Mouse (Mus musculus): Measurements from ENCODE around the gene Fcrla. TPM values are rescaled to one million over a fixed set of nuclear protein-coding genes. Genes with fewer than 3 reads are reported as not detected.
A peak's percentile ranks its signal among the peaks of the same experiment; 100 is the strongest.

Gene Fcrla
- total RNA-seq, 1 experiment: not detected

DNA sequence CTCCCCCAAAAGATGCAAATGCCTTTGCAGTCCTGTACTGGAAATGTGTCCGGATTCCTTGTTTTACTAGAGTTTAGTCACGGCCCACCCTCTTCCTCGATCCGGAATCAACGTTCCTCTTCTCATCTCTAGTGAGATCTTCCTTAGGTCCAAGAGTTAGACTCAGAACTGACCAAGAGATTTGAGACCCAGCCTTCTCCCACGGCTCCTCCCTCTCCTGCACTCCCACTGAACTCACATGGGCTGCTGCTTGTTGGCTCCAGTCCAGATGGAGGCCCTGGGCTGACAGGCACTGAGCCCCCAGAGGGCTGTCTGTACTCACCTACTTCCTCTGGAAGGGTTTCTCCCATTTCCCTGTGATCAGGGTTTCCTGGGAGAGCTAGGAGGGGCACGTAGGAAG is 35.7 kb upstream of the Fcrla start:
- no peak overlapping the region; the same call in 1 of the 2 replicates for H3K27ac ChIP-seq (ENCODE audit: insufficient read depth, low read depth, low read length, poor library complexity, severe bottlenecking)
- in situ Hi-C loops (cut with MboI; ENCODE audit: low sequenced_read_pairs in 2 of 2, unreplicated experiment in 2 of 2): no loop called here
- peak overlapping the region; percentile 15; the same call in 1 of the 2 replicates for H3K9ac ChIP-seq (ENCODE audit: insufficient read depth, low read depth, low read length, poor library complexity, severe bottlenecking)
- no peak overlapping the region for H3K4me3 ChIP-seq (ENCODE audit: insufficient read depth in 1 of 2, low read depth in 1 of 2, low read length in 2 of 2, poor library complexity in 1 of 2, severe bottlenecking in 1 of 2)
- DNase-seq (ENCODE audit: low read depth, low spot score): no peak
- H3K4me1 ChIP-seq (ENCODE audit: control insufficient read depth in 2 of 2, insufficient read depth in 2 of 2, low read length in 2 of 2, poor library complexity in 1 of 2): peaks cover 5 to 10% of the 10 kb centered on the region in 2 experiments; a peak in 2 of 4 replicates
- TF ChIP-seq ZNF384 (IDR thresholded peaks at IDR 0.05; ENCODE audit: low read depth, low read length) (no peak), HCFC1 (IDR thresholded peaks at IDR 0.05; ENCODE audit: borderline replicate concordance, insufficient read depth, low read length) (no peak), MAFK (IDR thresholded peaks at IDR 0.05; ENCODE audit: insufficient read depth, low read depth, low read length) (no peak), CHD2 (IDR thresholded peaks at IDR 0.05; ENCODE audit: low read depth, low read length) (no peak), ZC3H11A (IDR thresholded peaks at IDR 0.05; ENCODE audit: borderline replicate concordance, low read depth, low read length) (no peak)
- H3K9me3 ChIP-seq (ENCODE audit: control insufficient read depth, insufficient read depth, low read depth, low read length): no peaks in the 10 kb centered on the region
- no peaks in the 10 kb centered on the region for H3K36me3 ChIP-seq (ENCODE audit: control insufficient read depth, insufficient read depth, low read length, poor library complexity, severe bottlenecking)

DNA sequence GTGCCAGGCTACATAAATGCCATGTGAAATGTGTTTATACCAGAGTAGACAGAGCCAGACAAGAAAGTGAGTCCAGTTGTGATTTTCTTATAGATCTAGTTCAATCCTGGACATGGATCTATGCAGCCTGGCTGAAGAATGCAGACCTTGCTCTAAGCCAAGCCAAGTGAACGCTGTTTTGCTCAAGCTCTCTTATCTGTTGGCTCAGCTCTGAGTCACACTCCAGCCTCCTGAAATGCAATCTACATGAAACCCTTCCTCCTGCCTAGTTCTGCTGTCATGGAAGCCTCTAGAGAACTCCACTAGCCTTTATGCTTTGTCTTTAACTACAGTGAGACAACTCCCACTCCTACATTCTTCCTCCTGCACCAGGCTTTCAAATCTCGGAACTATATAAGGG is 34.9 kb upstream of the Fcrla start:
- H3K27ac ChIP-seq (ENCODE audit: insufficient read depth, low read depth, low read length, poor library complexity, severe bottlenecking): no peak overlapping the region
- H3K36me3 ChIP-seq (ENCODE audit: control insufficient read depth, insufficient read depth, low read length, poor library complexity, severe bottlenecking): no peaks in the 10 kb centered on the region
- H3K9ac ChIP-seq (ENCODE audit: insufficient read depth, low read depth, low read length, poor library complexity, severe bottlenecking): no peak overlapping the region
- in situ Hi-C loops (cut with MboI; ENCODE audit: low sequenced_read_pairs in 2 of 2, unreplicated experiment in 2 of 2): no loop called here
- TF ChIP-seq ZNF384 (IDR thresholded peaks at IDR 0.05; ENCODE audit: low read depth, low read length) (no peak), CHD2 (IDR thresholded peaks at IDR 0.05; ENCODE audit: low read depth, low read length) (no peak), MAFK (IDR thresholded peaks at IDR 0.05; ENCODE audit: insufficient read depth, low read depth, low read length) (no peak), ZC3H11A (IDR thresholded peaks at IDR 0.05; ENCODE audit: borderline replicate concordance, low read depth, low read length) (no peak), HCFC1 (IDR thresholded peaks at IDR 0.05; ENCODE audit: borderline replicate concordance, insufficient read depth, low read length) (no peak)
- no peak overlapping the region for H3K4me3 ChIP-seq (ENCODE audit: insufficient read depth in 1 of 2, low read depth in 1 of 2, low read length in 2 of 2, poor library complexity in 1 of 2, severe bottlenecking in 1 of 2)
- no peaks in the 10 kb centered on the region for H3K9me3 ChIP-seq (ENCODE audit: control insufficient read depth, insufficient read depth, low read depth, low read length)
- DNase-seq (ENCODE audit: low read depth, low spot score): no peak
- H3K4me1 ChIP-seq (ENCODE audit: control insufficient read depth in 2 of 2, insufficient read depth in 2 of 2, low read length in 2 of 2, poor library complexity in 1 of 2): peaks cover 4 to 5% of the 10 kb centered on the region in 2 experiments; a peak in 2 of 4 replicates

DNA sequence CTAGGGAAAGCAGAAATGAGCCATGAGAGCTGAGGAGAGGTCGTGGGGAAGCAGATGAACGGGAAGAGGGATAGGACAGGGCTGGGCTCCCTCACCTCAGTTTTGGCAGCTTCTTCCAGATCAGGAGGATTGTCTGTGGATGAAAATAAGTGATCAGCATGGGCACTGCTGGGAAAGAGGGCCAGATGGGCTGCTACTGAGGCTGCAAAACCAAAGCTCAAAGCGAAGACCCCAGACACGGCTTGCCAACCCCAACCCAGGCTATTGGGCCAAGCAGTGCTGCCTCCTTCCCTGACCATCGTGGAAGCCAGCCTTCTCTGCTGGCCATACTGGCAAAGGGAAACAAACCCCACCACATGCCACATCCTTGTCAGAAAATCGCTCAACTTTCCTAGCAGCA is 33.7 kb upstream of the Fcrla start:
- no peak overlapping the region for H3K27ac ChIP-seq (ENCODE audit: insufficient read depth, low read depth, low read length, poor library complexity, severe bottlenecking)
- no peak for TF ChIP-seq HCFC1 (IDR thresholded peaks at IDR 0.05; ENCODE audit: borderline replicate concordance, insufficient read depth, low read length)
- TF ChIP-seq ZNF384 (IDR thresholded peaks at IDR 0.05; ENCODE audit: low read depth, low read length): no peak
- no peak for TF ChIP-seq MAFK (IDR thresholded peaks at IDR 0.05; ENCODE audit: insufficient read depth, low read depth, low read length)
- no peak for TF ChIP-seq CHD2 (IDR thresholded peaks at IDR 0.05; ENCODE audit: low read depth, low read length)
- no peaks in the 10 kb centered on the region for H3K36me3 ChIP-seq (ENCODE audit: control insufficient read depth, insufficient read depth, low read length, poor library complexity, severe bottlenecking)
- in situ Hi-C loops (cut with MboI; ENCODE audit: low sequenced_read_pairs in 2 of 2, unreplicated experiment in 2 of 2): no loop called here
- no peaks in the 10 kb centered on the region for H3K9me3 ChIP-seq (ENCODE audit: control insufficient read depth, insufficient read depth, low read depth, low read length)
- DNase-seq (ENCODE audit: low read depth, low spot score): no peak
- H3K9ac ChIP-seq (ENCODE audit: insufficient read depth, low read depth, low read length, poor library complexity, severe bottlenecking): no peak overlapping the region
- no peak overlapping the region for H3K4me3 ChIP-seq (ENCODE audit: insufficient read depth in 1 of 2, low read depth in 1 of 2, low read length in 2 of 2, poor library complexity in 1 of 2, severe bottlenecking in 1 of 2)
- peaks cover 4 to 5% of the 10 kb centered on the region in 2 experiments; a peak in 2 of 4 replicates for H3K4me1 ChIP-seq (ENCODE audit: control insufficient read depth in 2 of 2, insufficient read depth in 2 of 2, low read length in 2 of 2, poor library complexity in 1 of 2)

DNA sequence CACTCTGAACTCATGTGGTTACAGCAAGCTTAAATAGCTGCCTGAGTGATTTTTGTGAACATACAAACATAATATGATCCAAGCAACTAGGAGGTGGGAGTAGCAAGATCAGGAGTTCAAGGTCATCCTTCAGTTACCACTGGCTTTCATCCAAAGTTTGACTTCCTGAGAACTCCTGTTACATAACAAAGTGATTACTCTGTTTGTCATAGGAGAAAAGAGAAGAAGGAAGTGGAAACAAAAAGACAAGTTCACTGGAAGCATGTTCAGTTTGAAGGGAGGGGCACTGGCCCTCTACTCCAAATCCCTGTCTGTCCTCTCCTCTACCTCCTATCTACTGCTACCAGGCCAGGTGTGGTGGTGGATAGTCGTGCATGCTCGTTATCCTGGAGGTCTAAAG is 32.4 kb upstream of the Fcrla start:
- in situ Hi-C loops (cut with MboI; ENCODE audit: low sequenced_read_pairs in 2 of 2, unreplicated experiment in 2 of 2): no loop called here
- Histone ChIP-seq H3K36me3 (ENCODE audit: control insufficient read depth, insufficient read depth, low read length, poor library complexity, severe bottlenecking) (no peaks in the 10 kb centered on the region), H3K27ac (ENCODE audit: insufficient read depth, low read depth, low read length, poor library complexity, severe bottlenecking) (no peak overlapping the region), H3K9me3 (ENCODE audit: control insufficient read depth, insufficient read depth, low read depth, low read length) (no peaks in the 10 kb centered on the region), H3K9ac (ENCODE audit: insufficient read depth, low read depth, low read length, poor library complexity, severe bottlenecking) (no peak overlapping the region), H3K4me3 (ENCODE audit: insufficient read depth in 1 of 2, low read depth in 1 of 2, low read length in 2 of 2, poor library complexity in 1 of 2, severe bottlenecking in 1 of 2) (no peak overlapping the region), H3K4me1 (ENCODE audit: control insufficient read depth in 2 of 2, insufficient read depth in 2 of 2, low read length in 2 of 2, poor library complexity in 1 of 2) (peaks cover 4 to 5% of the 10 kb centered on the region in 2 experiments; a peak in 2 of 4 replicates)
- TF ChIP-seq HCFC1 (IDR thresholded peaks at IDR 0.05; ENCODE audit: borderline replicate concordance, insufficient read depth, low read length) (no peak), MAFK (IDR thresholded peaks at IDR 0.05; ENCODE audit: insufficient read depth, low read depth, low read length) (no peak), ZNF384 (IDR thresholded peaks at IDR 0.05; ENCODE audit: low read depth, low read length) (no peak), CHD2 (IDR thresholded peaks at IDR 0.05; ENCODE audit: low read depth, low read length) (no peak), ZC3H11A (IDR thresholded peaks at IDR 0.05; ENCODE audit: borderline replicate concordance, low read depth, low read length) (no peak)
- no peak for DNase-seq (ENCODE audit: low read depth, low spot score)

DNA sequence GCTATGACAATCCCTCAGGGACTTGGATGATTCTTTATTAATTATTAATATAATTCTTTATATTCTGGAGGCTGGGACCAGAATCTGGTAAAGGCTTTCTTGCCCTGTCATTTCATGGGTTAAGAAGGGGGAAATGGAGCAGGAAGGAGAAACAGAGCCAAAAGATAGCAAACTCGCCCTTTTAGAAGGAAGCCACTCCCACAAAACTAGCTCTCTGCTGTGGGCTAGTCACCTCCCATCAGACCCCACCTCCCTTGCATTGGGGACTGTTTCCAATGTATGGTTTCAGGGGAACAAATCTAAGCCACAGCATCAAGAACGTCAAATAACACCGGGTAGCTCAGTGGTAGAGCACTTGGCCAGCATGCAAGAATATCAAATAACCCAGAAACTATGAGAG is 30.8 kb upstream of the Fcrla start:
- Histone ChIP-seq H3K9me3 (ENCODE audit: control insufficient read depth, insufficient read depth, low read depth, low read length) (no peaks in the 10 kb centered on the region), H3K27ac (ENCODE audit: insufficient read depth, low read depth, low read length, poor library complexity, severe bottlenecking) (no peak overlapping the region), H3K4me3 (ENCODE audit: insufficient read depth in 1 of 2, low read depth in 1 of 2, low read length in 2 of 2, poor library complexity in 1 of 2, severe bottlenecking in 1 of 2) (no peak overlapping the region), H3K4me1 (ENCODE audit: control insufficient read depth in 2 of 2, insufficient read depth in 2 of 2, low read length in 2 of 2, poor library complexity in 1 of 2) (peaks cover 1 to 3% of the 10 kb centered on the region in 2 experiments; a peak in 2 of 4 replicates), H3K9ac (ENCODE audit: insufficient read depth, low read depth, low read length, poor library complexity, severe bottlenecking) (no peak overlapping the region), H3K36me3 (ENCODE audit: control insufficient read depth, insufficient read depth, low read length, poor library complexity, severe bottlenecking) (no peaks in the 10 kb centered on the region)
- DNase-seq (ENCODE audit: low read depth, low spot score): no peak
- TF ChIP-seq ZNF384 (IDR thresholded peaks at IDR 0.05; ENCODE audit: low read depth, low read length): no peak
- no peak for TF ChIP-seq ZC3H11A (IDR thresholded peaks at IDR 0.05; ENCODE audit: borderline replicate concordance, low read depth, low read length)
- no peak for TF ChIP-seq HCFC1 (IDR thresholded peaks at IDR 0.05; ENCODE audit: borderline replicate concordance, insufficient read depth, low read length)
- TF ChIP-seq MAFK (IDR thresholded peaks at IDR 0.05; ENCODE audit: insufficient read depth, low read depth, low read length): no peak
- TF ChIP-seq CHD2 (IDR thresholded peaks at IDR 0.05; ENCODE audit: low read depth, low read length): no peak
- in situ Hi-C loops (cut with MboI; ENCODE audit: low sequenced_read_pairs in 2 of 2, unreplicated experiment in 2 of 2): no loop called here

Data from ES-E14 (cell line).